Mouse (Mus musculus): Measurements from ENCODE around the gene Capg. TPM values are rescaled to one million over a fixed set of nuclear protein-coding genes. Genes with fewer than 3 reads are reported as not detected.

Gene Capg
- 32.4 and 56.4 TPM in 2 replicates for total RNA-seq (2017)

DNA sequence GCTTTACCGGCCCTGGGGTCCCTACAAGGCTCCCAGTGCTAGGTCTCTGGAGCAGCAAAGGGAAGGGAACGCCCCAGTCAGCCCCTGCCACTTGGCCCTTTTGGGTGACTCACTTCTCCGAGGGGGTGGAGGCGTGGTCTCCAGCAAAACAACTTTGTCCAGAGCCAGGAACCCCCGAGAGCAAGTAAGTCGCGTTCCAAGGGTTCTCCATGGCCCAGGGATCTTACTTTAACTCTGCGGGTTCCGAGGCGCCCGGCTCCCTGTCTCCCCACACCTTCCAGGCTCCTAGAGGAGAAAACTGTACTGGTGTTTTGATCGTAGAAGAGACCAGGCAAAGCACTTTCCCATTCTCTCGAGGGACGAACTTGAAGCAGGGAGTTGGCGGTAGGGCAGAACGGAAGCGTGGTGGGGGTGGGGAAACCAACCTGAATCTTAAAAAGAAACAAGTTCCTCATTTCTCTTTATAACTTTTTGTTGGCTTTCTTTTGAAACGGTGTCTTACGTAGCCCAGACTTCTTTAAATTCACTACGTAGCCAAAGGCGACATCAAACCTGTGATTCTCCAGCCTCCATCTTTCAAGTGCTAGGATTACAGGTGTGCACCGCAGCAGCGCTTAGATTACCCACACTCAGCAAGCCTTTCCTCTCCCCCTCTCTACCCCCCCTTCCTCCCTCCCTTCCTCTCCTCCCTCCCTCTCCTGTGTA lies at the start of gene Capg:
Gene Capg, plus strand, starts transcription at position 109 of the 705 bp plus-strand sequence.
- peak; percentile 84 for ATAC-seq (replicated peaks; ENCODE audit: low read depth, poor library complexity, severe bottlenecking)

DNA sequence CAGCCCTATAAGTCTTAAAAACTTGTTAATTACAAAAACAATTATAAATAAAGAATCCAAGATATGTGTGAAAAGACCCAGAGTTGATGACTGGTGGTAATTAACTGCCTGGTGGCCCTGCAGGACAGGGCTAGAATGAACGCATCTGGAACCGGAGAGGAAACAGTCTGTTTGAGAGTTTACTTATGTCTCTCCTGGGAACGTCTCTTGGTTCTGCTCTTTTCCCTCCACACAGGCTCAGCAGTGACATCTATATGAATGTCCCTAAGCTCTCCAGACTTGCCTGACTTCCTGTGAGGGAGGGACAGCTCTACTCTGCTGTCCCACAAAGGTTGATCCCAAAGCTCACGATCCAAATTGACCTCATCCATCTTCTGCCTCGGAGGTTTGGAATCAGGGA lies 45.2 kb upstream of the Capg start:
- no peak for ATAC-seq (replicated peaks; ENCODE audit: low read depth, poor library complexity, severe bottlenecking)

DNA sequence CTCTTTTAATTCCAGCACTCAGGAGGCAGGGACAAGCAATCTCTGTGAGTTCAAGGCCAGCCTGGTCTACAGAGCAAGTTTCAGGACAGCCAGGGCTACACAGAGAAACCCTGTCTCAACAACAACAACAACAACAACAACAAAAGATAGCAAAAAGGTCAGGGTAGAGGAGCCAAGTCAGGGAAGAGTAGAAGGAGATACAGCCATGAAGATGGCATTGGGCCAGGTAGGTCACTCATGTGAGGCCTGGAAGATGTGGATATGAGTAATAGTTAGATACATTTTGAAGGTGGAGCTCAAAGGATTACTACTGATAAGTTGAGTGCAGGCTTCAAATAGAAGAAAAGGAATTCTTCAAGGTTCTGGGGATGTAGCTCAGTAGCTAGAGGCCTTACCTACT lies 40.9 kb upstream of the Capg start:
- no peak; the same call in 1 of the 2 replicates for ATAC-seq (replicated peaks; ENCODE audit: low read depth, poor library complexity, severe bottlenecking)

DNA sequence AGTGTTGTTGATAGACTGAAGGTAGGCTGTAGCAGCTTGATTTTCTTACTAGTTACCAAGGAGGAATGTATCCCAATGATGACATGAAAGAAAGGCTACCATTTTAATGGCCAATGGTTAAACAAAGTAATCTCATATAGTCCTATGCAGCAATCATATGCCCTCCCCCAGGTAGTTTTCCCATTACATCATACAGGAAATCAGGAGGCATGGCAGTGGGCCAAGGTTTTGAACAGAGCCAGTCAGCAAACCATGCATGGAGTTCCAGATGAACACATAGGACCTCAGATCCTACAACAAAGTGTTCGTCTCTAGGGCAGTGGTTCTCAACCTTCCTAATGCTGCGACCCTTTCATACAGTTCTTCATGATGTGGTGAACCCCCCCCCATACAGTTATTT lies 40.3 kb upstream of the Capg start:
- ATAC-seq (replicated peaks; ENCODE audit: low read depth, poor library complexity, severe bottlenecking), result no peak

DNA sequence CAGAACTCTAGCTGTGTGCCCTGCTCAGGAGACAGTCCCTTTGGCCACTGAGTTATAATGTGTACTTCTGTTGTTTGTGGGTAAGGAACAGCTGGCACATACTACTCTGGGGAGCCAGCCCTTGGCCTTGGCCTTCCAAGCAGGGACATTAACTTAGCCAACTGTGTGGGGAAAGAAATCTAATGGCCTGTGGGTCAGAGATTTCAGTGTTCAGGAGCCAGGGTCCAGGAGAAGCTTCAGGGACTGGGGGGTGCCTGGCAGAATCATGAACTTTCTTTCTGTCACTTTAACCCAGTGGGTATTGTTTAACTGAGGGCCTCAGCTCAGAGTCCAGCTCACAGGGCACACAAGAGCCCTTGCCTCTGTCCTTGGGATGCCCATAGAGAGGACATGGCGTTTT lies 38.1 kb upstream of the Capg start:
- ATAC-seq (replicated peaks; ENCODE audit: low read depth, poor library complexity, severe bottlenecking), result no peak

DNA sequence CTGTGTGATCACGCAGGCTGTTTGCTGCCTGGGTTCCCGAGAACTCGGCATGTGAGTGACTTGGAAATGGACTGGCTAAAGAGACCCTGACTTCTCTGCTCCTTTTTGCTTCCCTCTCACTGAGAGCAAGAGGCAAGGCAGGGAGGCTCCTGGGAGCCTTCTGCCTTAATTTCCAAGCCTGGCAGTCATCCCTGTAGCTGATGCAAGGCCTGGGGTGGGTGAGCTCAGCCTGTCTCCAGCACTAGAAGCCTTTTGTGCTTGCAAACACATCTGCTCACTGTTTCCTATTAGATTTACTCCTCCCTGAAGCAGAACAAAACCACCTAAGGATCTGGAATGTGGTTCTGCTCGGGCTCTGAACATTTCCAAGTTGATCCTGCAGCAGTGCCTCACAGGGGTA lies 35.6 kb upstream of the Capg start:
- ATAC-seq (replicated peaks; ENCODE audit: low read depth, poor library complexity, severe bottlenecking), result no peak

DNA sequence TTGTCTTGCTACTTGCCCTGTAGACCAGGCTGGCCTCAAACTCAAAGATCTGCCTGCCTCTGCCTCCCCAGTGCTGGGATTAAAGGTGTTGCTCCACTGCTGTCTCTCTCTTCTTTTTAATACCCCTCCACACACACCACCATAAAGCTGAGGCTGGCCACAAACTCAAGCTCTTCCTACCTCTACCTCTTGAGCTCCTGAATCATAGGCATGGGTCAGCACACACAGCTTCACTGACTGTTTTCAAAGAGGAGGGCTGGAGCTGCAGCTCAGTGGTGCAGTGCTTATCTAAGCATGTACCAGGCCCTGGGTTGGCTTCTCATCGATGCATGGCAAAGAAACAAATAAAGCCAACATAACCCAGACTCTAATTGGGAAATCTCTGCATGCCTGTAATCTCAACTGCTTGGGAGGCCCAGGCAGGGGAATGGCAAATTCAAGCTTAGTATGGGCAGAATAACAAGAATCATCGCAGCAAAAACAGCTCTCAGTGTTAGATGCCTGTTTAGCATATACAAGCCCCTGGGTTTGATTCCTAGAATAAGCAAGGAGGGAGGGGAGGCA lies 34.2 kb upstream of the Capg start:
- no peak for ATAC-seq (replicated peaks; ENCODE audit: low read depth, poor library complexity, severe bottlenecking)

DNA sequence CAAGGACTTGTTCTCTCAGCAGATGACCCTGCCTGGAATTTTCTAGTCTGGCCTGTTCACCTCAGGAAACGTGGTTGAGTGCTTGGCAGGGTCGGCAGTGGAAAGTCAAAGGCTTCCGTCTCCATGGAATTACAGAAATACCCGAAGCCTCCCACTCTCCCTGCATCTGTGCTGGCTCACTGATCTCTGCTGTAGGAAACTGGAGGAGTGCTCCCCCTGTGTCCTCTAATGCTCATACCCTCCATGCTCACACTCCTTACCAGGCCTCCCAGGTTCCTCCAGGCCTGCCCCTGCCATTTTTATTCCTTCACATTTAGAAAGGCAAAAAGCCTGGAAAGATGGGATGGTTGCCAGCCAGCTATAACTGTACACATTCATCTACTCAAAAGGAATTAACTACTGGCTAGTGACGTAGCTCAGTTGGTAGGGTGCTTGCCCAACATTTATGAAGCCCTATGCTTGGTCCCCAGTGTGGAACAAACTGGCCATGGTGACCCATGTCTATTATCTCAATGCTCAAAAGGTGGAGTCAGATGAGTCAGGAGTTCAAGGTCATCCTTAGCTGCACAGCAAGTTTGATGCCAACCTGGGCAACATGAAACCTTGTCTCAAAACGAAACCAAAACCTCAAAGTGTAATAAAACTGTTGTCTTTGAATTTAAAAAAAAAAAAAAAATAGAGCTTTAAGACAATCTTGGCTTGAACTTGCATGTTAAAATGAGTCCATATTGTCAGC lies 33.3 kb upstream of the Capg start:
- ATAC-seq (replicated peaks; ENCODE audit: low read depth, poor library complexity, severe bottlenecking), result no peak

DNA sequence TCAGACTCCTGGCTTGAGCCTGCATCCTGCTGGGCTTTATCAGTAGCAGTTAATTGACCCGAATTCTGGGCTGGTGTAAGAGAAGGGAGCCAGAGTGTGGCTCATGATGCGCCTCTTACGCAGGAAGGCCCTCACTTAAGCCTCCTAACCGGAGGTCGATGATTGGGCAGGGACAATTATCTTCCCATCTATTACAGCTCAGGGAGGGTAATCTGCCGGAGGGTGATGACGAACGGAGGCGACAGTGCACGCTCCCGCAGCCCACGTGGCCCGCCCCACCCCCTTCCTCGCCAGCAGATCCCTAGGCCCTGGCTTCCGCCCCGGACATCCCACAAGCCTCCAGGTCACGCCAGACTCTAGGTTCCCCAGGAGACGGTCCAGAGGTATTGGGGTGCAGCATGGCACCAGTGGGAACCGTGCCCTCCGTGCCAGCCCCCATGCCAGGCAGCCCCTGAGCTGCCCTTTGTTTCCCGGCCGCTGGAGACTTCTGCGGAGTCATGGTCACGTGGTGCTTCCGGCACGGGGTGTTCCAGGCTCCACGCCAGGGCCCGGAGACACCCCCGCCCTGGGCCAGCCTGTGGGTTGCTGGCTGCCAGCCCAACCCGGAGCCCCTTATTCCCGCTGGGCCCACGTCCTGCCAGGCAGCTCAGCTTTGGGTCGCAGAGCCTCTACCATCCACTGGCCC lies 31.7 kb upstream of the Capg start:
- ATAC-seq (replicated peaks; ENCODE audit: low read depth, poor library complexity, severe bottlenecking), result peak; percentile 89

DNA sequence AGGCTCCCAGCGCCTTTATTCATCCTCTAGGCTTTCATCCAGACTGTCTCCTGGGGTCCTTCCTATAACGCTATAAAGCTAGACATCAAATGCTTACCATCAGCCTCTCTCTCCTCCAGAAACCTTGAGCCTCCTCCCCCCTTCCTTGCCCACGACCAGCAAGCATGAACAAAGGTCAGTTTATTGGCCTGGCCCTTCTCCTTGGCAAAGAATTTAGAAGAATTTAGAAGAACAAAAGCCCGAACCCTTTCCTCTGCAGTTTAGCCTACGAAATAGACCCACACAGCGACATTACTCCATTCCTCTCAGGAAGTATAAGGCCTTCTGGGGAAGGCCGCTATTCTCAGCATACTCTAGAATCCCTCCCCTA lies 31.1 kb upstream of the Capg start:
- ATAC-seq (replicated peaks; ENCODE audit: low read depth, poor library complexity, severe bottlenecking), result no peak

DNA sequence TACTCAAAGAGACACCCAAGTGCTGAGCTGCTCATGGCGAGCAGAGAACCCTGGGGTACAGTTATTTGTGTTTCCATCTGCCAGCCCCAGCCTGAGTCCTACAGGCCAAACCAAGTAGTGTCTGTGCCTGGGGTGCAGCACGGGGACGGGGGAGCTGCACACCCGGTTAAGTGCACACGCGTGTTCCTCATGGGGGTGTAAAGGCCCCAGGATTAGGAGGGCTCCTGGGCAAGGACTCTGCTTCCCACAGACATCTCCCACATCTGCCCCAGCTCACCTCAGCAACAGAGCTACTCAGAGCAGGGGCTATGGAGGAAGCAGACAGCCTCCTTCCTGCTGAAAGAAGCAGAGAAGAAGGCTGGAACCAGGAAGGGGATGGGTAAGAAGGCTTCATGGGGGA lies 28.5 kb upstream of the Capg start:
- no peak for ATAC-seq (replicated peaks; ENCODE audit: low read depth, poor library complexity, severe bottlenecking)

DNA sequence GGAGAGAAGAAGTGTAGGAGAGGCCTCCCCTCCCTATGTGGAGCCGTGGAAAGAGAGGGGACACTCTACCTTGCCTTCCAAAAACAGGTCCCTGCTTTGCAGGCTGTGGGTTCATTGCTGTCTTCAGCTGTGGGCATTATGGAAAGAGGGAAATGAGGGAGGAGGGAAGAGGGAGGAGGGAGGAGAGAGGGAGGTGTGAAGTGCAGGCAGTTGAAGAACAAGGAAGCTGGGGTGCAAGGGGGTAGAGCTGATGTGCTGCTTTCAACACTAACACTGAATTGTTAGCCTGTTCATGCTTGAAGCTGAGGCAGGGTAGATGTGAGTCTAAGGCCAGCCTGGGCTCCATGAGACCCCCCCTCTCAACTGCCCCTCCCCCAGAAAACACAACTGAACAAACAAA lies 25.3 kb upstream of the Capg start:
- ATAC-seq (replicated peaks; ENCODE audit: low read depth, poor library complexity, severe bottlenecking), result no peak

DNA sequence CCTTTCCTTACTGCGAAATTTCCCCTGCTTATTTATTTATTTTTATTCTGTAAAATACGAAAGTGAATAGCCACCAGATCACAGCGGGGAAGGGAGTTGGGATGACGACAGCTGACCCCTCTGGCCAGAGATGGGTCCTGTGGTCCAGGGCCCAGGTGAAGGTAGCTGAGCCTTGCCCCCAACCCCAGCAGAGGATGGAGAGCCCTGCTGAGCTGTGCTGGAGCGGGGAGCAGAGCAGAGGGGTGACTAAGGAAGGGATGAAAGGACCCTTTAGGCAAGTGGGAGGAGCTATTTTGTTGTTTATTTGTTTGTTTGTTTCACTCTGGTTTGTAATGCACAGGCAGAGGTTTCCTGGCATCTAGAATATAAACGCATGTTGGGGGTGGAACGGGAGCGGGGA lies 24.9 kb upstream of the Capg start:
- no peak for ATAC-seq (replicated peaks; ENCODE audit: low read depth, poor library complexity, severe bottlenecking)

DNA sequence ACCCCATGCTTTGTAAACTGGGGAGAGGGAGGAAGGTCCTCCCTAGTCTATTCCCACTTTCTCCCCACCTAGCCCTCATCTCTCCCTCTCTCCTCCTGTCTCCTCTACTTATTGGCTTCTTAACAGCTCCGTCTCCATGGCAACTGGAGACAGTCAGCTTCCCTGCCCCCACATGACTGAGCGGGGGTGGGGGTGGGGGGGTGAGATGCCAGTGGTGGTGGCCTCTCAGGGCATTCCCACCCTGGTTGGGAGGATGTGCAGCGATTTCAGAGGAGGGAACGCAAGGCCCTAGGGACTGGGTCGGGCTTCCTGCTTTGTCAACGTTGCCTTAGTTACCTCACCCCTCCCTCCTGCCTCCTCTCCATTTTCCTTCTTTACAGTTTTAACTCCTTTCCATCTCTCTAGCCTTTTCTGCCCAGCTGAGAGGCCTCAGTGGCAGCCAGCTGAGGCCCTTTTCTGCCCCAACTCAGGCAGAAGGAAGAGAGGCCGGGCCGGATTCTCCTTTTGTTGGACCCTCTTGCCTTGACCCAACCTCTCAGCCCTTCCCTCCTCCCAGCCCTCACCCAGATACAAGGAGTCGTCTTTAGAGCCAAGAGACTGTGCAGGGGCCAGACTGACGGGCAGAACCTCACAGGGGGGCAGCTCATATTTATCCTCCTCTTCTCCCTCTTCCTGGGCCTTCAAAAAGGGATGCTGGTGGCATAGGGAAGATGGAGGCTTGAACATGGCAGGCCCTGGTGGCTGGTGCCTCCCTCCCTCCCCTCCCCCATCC lies 24.1 kb upstream of the Capg start:
- no peak for ATAC-seq (replicated peaks; ENCODE audit: low read depth, poor library complexity, severe bottlenecking)

DNA sequence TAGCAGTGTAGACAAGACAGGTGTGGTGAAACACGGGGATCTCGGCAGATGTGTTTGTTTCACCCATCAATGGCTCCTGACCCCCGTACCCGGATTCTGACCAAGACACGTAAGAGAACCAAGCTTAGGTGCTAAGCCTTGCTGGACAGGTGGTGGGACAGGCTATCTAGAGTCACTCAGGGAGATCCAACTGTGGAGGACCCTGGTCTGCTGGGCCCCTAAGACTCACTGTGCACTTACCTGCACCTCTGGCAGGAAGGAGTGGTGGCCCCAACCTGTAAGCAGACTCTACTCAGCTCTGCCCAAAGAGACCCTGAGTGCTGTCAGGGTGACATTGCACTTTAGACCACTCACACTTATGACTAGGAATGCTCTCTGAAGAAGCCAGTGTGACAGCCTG lies 23.3 kb upstream of the Capg start:
- no peak for ATAC-seq (replicated peaks; ENCODE audit: low read depth, poor library complexity, severe bottlenecking)

DNA sequence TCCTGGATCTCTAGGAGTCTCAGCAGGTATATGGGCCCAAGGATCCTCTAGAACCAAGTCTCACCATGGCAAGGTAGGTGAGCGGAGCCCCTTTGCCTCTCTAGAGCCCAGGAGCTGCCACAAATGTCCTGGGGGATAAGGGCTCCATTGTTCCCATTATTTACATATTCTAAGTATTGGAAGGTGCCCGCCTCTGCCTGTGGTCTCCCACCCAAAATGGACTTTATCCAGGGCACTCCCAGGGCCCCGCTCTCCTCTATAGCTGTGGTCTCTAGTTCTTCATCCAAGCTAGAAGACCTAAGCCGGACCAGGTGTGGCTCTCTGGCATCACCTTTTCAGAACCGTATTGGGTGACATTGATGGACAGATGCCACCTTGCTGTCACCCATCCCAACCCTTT lies 22.6 kb upstream of the Capg start, which contains the start of gene Sh2d6:
Gene Sh2d6, minus strand, starts transcription at position 101 of the 400 bp plus-strand sequence.
- ATAC-seq (replicated peaks; ENCODE audit: low read depth, poor library complexity, severe bottlenecking), result no peak

DNA sequence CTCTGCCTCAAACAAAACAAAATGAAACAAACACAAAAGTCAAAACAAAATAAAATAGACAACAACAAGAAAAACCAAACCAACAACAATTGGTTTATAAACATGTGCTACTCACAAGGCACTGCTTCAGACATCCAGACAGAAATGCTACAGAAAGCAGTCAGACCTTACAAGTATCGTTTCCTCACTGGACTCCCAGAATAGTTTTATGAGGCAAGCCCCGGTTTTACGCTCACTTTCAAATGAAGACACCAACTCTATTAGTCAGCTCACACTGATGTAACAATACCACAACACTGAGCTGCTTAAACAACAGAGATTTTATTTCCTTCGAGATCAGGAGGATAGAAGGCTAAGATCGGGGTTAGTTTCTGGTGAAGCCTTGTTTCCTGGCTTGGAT lies 21.9 kb upstream of the Capg start:
- ATAC-seq (replicated peaks; ENCODE audit: low read depth, poor library complexity, severe bottlenecking), result no peak

DNA sequence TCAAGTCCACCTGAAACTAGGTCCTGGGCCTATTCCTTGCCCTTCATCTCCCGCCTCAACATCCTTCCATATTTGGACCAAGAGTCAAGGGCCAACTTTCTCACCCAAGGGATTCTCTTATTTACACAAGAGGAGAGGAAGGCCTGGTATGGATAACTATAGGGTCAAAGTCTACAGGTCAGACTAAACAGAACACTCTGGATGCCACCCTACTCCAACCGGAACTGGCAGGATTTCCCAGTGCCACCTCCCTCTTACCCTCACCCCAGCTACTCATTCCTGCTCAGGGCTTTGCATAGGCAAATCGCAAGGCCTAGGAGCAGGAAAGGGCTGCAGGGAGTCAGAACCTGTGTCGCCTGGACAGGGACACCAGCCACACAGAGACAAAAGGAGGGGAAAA lies 21.0 kb upstream of the Capg start:
- ATAC-seq (replicated peaks; ENCODE audit: low read depth, poor library complexity, severe bottlenecking), result no peak

DNA sequence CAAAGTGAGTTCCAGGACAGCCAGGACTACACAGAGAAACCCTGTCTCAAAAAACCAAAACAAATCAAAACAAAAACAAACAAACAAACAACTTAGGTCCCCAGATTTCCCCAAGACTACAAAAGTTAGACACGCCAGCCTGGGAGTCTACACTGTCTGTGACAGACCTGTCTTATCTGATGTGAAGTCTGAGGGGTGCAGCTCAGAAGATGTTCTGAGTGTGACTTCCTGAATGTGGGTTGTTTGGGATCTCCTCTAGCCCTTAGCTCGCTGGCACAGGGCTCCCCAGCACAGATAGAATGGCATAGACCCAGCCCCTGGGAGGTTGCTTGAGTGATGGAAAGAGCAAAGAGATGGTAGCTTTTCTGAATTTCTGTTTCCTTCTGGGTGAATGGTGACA lies 20.0 kb upstream of the Capg start:
- ATAC-seq (replicated peaks; ENCODE audit: low read depth, poor library complexity, severe bottlenecking), result 0 out of 2 replicates have a peak, but pooled peaks have one; percentile 56

DNA sequence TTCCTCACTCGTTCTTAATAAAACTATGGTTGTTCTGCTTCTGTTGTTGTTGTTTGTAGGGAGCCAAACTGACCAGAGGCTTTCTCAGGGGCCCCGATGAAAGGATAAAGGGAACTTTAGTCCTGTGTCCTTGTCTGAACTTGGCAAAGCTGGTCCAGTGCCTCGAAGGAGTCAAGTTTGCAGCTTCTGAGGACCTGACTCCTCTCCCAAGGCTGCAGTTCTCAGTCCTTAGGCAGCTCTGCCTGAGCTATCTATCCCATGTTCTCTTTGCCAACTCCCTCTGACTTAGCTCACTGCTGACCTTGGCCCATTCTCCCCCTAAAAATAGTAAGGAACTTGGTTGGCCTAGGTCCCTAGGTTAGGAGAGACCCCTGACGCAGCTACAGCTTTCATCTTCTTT lies 17.1 kb upstream of the Capg start:
- ATAC-seq (replicated peaks; ENCODE audit: low read depth, poor library complexity, severe bottlenecking), result no peak
